Mouse (Mus musculus) heart, postnatal 10 days (tissue): ENCODE data around the gene Slc39a11. TPM values are rescaled to one million over a fixed set of nuclear protein-coding genes. Genes with fewer than 3 reads are reported as not detected.

ENCODE experiments used
- DNase-seq, 2 experiments: peaks; one replicate each; pipeline ENCODE4 v3.0.0; 2021
- intact Hi-C: fragments of 180-260 bp; cut with DNase I; formaldehyde crosslinking; loops from one replicate; pipeline ENCODE4 v1.15.1; 2025
- total RNA-seq, 2 experiments: library from RNA; stranded (reverse); gene quantifications; 2 replicates each; pipeline ENCODE4 v1.2.3; 2021

The Slc39a11 gene
- total RNA-seq, 2 experiments from 2014 or later, result 6.2 to 8.1 TPM

GRCm38 (mm10) chr11:113520851-113521461 lies 128.9 kb downstream of the Slc39a11 start:
- no peak for DNase-seq
- intact Hi-C loops, result no loop called here

GRCm38 (mm10) chr11:113520373-113520772 lies 129.5 kb downstream of the Slc39a11 start:
- no peak for DNase-seq
- intact Hi-C loops, result no loop called here

- DNase-seq, result no peak
- intact Hi-C loops, result no loop called here
Measured at GRCm38 (mm10) chr11:113519973-113520372, 129.9 kb downstream of the Slc39a11 start.

GRCm38 (mm10) chr11:113518176-113518575 lies 131.7 kb downstream of the Slc39a11 start:
- DNase-seq, result no peak
- intact Hi-C loops, result no loop called here

- DNase-seq, result no peak
- intact Hi-C loops, result no loop called here
Measured at GRCm38 (mm10) chr11:113516156-113516555, 133.7 kb downstream of the Slc39a11 start.

- intact Hi-C loops, result no loop called here
- DNase-seq, result no peak
Measured at GRCm38 (mm10) chr11:113512976-113513375, 136.9 kb downstream of the Slc39a11 start.

GRCm38 (mm10) chr11:113512150-113512549 lies 137.7 kb downstream of the Slc39a11 start:
- intact Hi-C loops, result no loop called here
- DNase-seq, result no peak

- intact Hi-C loops, result no loop called here
- no peak for DNase-seq
Measured at GRCm38 (mm10) chr11:113510969-113511625, 138.8 kb downstream of the Slc39a11 start.

GRCm38 (mm10) chr11:113510249-113510648 lies 139.6 kb downstream of the Slc39a11 start:
- no peak for DNase-seq
- intact Hi-C loops, result no loop called here

GRCm38 (mm10) chr11:113507716-113508480 lies 142.0 kb downstream of the Slc39a11 start:
- no peak for DNase-seq
- intact Hi-C loops, result no loop called here

- no peak for DNase-seq
- intact Hi-C loops, result no loop called here
Measured at GRCm38 (mm10) chr11:113505551-113506160, 144.2 kb downstream of the Slc39a11 start.

GRCm38 (mm10) chr11:113504459-113505062 lies 145.3 kb downstream of the Slc39a11 start:
- DNase-seq, result no peak
- intact Hi-C loops, result no loop called here

GRCm38 (mm10) chr11:113502968-113503367 lies 146.9 kb downstream of the Slc39a11 start:
- DNase-seq, result no peak
- intact Hi-C loops, result no loop called here

- DNase-seq, result no peak
- intact Hi-C loops, result no loop called here
Measured at GRCm38 (mm10) chr11:113500631-113501305, 149.1 kb downstream of the Slc39a11 start.

- peak in 1 of 2 experiments; percentile 27 for DNase-seq
- intact Hi-C loops, result no loop called here
Measured at GRCm38 (mm10) chr11:113498889-113499288, 151.0 kb downstream of the Slc39a11 start.

GRCm38 (mm10) chr11:113494021-113494546 lies 155.8 kb downstream of the Slc39a11 start:
- intact Hi-C loops, result no loop called here
- no peak for DNase-seq

- DNase-seq, result no peak
- intact Hi-C loops, result no loop called here
Measured at GRCm38 (mm10) chr11:113490530-113491520, 159.1 kb downstream of the Slc39a11 start.

- intact Hi-C loops, result no loop called here
- peak; percentile 12 to 14 for DNase-seq
Measured at GRCm38 (mm10) chr11:113487603-113488335, 162.1 kb downstream of the Slc39a11 start.
